Mouse (Mus musculus): ENCODE results near the gene Lrrc26.

DNA sequence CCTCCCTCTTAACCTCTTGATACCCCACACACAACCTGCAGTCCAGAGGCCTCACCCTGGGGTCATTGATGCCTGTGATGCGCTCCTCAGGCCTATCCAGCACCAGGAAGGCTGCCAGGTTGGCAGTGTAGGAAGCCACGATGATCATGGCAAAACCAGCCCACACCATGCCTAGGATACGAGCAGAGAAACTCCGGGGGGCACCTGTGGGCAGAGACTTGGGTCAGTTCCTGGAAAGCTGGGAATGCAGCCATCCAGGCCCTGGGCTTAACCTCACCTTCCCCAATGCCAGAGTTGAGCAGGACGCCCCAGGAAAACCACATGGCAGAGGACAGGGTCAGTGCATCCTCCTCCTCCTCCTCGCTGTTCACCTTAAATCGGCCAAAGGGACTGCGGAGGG, 7.4 kb downstream of the Lrrc26 start:
- TF ChIP-seq TAL1 (IDR thresholded peaks at IDR 0.05; ENCODE audit: low read length) (no peak), GATA1 (IDR thresholded peaks at IDR 0.05; ENCODE audit: low read length) (no peak)
